Mouse (Mus musculus): ENCODE data around the gene Serpina11.

Gene Serpina11

GRCm38 (mm10) chr12:103989857-103990256 lies at the start of gene Serpina11:
Gene Serpina11, minus strand, starts transcription at chr12:103989957.
- no peak for DNase-seq (ENCODE audit: low read depth, low spot score)

- DNase-seq (ENCODE audit: low read depth, low spot score), result no peak
These were observed 48.4 kb upstream of the Serpina11 start for GRCm38 (mm10) chr12:104038181-104038580.

DNA sequence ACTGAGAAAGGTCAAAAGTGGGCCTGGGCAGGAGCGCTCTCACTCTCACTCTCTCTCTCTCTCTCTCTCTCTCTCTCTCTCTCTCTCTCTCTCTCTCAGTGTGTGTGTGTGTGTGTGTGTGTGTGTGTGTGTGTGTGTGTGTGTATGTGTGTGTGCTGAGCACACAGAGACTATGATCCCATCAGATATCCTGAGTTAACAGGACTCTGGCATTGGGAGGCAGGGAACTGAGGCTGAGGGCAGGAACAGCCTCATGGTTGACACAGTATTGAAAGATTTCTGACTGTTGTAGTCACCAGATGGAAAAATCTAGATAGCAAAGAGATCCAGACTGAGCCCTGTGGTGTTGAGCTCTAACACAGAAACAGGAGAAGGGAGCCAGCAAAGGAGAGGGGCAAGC lies 44.0 kb upstream of the Serpina11 start:
- DNase-seq (ENCODE audit: low read depth, low spot score), result no peak

- DNase-seq (ENCODE audit: low read depth, low spot score), result no peak
These were observed 40.2 kb upstream of the Serpina11 start for GRCm38 (mm10) chr12:104029986-104030385.

DNA sequence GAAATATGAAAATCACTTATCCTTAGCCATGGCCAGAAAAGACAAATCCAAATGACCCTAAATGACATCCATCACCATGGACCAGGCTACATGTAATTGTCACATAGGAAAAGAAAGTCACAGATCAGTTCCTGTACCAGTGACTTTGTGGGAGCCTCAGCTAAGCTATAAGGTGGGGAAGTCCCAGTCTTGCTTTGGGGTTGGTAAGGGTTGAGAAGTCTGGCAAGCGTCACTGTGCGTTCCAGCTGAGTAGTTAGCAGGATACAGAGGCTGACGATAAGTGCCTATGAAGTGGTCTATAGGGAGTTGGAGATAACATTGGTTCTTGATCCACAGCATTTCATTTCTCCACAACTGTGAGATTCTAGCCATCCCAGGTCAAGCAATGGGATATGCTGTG lies 25.5 kb upstream of the Serpina11 start:
- DNase-seq (ENCODE audit: low read depth, low spot score), result no peak

- no peak for DNase-seq (ENCODE audit: low read depth, low spot score)
These were observed 23.9 kb upstream of the Serpina11 start, which contains the start of gene Serpina9 for GRCm38 (mm10) chr12:104013620-104014019. Gene Serpina9, minus strand, starts transcription at chr12:104013755.

DNA sequence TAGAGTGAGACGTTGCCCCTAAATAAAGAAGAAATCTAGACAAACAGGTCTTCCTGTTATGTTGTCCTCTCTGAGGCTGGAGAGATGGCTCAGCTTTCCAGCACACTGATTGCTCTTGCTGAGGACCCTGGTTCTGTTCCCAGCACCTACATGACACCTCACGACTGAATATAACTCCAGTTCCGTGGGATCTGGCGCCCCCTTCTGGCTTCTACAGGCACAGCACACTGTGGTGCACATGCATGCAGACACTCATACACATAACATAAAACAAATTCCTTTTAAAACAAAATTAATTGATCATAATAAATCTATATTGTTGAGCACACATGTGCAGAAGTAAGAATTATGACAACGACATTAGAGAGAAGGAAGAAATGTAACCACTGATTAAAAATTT lies 14.9 kb upstream of the Serpina11 start:
- no peak for DNase-seq (ENCODE audit: low read depth, low spot score)

GRCm38 (mm10) chr12:104003238-104003612 lies 13.5 kb upstream of the Serpina11 start:
- DNase-seq (ENCODE audit: low read depth, low spot score), result no peak

GRCm38 (mm10) chr12:104002569-104003237 lies 12.9 kb upstream of the Serpina11 start:
- DNase-seq (ENCODE audit: low read depth, low spot score), result no peak

DNA sequence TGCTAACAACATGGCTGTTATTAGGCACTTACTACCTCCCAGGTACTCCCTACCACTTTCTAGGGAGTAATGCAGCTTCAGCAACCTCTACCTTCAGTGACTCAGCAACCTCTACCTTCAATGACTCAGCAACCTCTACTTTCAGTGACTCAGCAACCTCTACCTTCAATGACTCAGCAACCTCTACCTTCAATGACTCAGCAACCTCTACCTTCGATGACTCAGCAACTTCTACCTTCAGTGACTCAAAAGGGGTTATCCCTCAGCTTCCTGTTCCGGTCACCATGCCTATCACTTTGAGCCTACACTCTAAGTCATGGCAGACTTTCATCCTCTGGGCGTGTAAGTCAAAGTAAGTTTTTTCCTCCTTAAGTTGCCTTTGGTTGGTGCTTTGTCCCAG lies 10.8 kb upstream of the Serpina11 start:
- no peak for DNase-seq (ENCODE audit: low read depth, low spot score)

DNA sequence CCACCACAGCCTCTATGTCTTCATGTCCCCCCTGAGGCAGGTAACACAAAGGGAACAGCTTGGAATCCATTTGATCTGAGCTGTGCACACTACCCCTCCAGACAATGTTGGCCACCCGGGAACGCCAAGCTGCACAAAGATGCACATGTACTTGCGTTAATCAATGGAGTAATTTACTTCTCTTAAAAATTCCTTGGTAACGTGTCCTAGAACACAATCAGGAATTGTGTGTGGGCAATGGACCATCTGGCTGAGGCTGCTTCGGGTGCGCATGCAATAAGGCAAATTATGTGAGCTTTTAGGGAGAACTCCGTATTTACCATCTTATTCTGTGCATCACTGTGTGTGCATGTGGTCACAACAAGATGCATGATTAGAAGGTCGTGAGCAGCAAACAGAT lies 9.9 kb upstream of the Serpina11 start:
- DNase-seq (ENCODE audit: low read depth, low spot score), result no peak

DNA sequence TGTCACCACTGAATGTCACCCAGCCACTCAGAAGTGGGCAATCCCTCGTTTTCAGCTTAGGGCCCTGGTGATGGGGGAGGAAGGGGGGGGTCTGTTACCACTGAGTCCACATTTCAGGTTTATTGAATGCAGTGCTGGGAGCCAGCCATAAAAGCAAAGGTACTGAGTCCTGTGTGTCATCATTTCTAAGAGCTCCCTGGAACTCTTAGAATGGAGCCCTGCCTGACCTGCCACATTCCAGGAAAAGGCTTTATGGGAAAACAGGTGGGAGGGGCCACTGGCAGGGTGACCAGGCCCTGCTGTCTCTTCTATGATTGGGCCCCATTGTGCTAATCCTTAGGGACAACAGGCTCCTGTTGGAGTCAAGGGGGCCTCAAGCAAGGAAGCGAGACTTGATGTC lies 6.8 kb upstream of the Serpina11 start:
- no peak for DNase-seq (ENCODE audit: low read depth, low spot score)

DNA sequence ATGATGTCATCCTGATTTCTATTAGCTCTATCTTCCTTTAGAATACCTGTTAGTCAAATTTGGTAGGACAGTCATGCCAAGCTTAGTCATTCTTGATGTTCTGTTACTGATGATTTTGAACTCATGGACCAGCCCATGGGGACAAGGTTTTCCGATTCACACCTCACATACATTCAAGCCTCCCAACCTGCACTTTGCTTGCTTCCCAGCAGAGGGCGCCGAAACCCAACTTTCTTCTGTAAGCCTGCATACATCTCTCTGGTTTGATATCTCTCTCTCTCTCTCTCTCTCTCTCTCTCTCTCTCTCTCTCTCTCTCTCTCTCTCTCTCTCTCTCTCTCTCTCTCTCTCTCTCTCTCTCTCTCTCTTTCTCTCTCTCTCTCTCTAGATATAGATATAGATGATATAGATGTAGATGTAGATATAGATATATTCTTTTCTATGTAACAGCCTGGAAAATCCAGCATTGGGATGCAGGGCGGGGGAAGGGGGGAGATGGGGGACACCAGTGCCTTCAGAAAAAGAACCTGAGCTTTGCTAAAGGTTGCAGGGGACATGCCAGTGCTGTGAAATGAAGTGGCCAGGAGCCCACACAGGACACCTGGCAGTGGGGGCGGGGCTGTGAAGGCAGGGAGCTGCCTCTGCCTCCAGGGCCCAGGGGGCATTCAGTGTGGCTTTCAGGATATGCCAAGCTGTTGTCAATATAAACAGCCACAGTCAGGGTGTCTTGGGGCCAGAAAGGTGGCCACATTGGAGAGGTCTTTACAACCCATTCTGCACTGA lies 5.7 kb upstream of the Serpina11 start:
- peak; percentile 26 for DNase-seq (ENCODE audit: low read depth, low spot score)

DNA sequence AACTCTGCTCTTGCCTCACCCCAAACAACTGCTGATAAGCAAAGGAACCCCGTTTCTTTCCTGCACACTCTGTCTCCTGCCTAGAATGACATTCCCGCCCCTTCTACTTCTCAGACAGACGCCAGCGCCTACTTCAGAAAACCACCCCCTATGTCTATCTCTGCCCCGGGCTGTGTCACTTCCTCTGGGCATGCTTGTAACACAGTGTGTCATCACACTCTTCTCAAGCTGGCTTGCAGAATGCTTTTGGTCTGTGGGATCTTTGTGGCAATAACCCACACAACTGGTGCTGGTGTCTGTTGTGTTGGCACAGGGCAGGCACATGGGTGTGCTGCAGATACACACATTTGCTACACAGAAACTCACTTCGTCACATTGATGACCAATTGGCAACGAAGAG lies 3.2 kb upstream of the Serpina11 start:
- no peak for DNase-seq (ENCODE audit: low read depth, low spot score)

GRCm38 (mm10) chr12:103989514-103989767 lies 316 bp downstream of the Serpina11 start:
- DNase-seq (ENCODE audit: low read depth, low spot score), result no peak

- DNase-seq (ENCODE audit: low read depth, low spot score), result no peak
These were observed 823 bp downstream of the Serpina11 start for GRCm38 (mm10) chr12:103988754-103989513.

DNA sequence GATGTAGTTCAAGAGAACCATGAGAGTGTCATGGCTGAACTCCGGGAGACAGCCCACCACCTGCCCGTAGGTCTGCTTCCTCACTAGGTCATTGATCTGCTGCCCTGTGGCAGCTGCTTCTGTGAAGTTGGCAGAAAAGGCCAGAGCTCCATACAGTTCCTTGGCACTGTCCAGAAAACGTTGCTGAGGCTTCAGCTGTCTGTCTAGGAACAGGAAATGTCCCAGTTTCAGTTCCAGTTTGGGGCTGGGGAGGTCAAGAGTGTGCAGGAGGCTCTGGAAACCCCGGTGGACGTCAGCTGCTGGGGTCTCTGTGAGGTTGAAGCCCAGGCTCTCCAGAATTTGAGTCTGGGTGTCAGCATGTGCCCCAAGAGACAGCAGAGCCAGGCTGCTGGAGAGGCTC lies 3.9 kb downstream of the Serpina11 start:
- DNase-seq (ENCODE audit: low read depth, low spot score), result no peak

- DNase-seq (ENCODE audit: low read depth, low spot score), result no peak
These were observed 4.8 kb downstream of the Serpina11 start for GRCm38 (mm10) chr12:103984935-103985334.

- DNase-seq (ENCODE audit: low read depth, low spot score), result no peak
These were observed 8.0 kb downstream of the Serpina11 start for GRCm38 (mm10) chr12:103981646-103982360.

- DNase-seq (ENCODE audit: low read depth, low spot score), result no peak
These were observed 11.5 kb downstream of the Serpina11 start for GRCm38 (mm10) chr12:103978294-103978693.

- no peak for DNase-seq (ENCODE audit: low read depth, low spot score)
These were observed 11.9 kb downstream of the Serpina11 start for GRCm38 (mm10) chr12:103977846-103978245.

DNA sequence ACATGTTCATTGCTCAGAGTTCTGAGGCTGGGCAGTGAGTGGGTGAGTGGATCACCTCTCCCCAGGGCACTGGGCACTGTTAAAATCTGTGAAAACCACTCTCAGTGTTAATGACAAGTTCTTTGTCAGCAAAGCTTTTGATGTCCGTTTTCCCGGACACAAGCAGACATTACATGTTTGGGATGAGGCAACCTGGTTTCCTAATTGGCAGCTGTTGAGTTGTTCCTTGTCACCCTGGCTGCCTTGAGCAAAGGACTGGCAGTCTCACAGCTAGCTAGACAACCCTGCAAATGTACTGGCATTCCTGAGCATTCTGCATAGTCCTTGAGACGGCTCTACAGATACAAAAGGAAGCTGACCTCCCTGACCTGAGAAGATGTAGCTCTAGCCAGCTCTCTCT lies 12.7 kb downstream of the Serpina11 start:
- no peak for DNase-seq (ENCODE audit: low read depth, low spot score)
